Mouse (Mus musculus) lung, adult 18-20 months (tissue): ENCODE data around the gene Srsf3.

Source experiments
- DNase-seq, 2 experiments: peaks; one replicate each; pipeline ENCODE4 v3.0.0; 2022; ENCODE audit warnings: mixed read lengths in 2 of 2

Gene Srsf3

DNA sequence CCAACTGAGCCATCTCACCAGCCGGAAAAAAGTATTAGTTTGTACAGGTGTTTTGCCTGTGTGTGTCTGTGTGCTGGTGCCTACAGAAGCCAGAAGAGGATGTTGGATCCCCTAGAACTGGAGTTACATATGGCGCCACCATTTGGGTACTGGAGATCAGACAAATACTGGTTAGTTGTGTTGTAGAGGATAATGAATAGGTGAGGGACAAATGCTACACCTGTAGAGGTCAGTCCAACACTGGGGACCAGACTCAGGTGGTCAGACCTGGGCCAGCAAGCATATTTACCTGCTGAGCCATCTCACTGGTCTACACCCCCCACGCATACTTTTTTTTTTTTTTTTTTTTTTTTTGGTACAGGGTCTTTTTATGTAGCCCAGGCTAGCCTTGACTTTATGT lies 14.4 kb downstream of the Srsf3 start:
- DNase-seq: no peak

GRCm38 (mm10) chr17:29047697-29048514 lies 15.5 kb downstream of the Srsf3 start:
- DNase-seq: no peak

DNA sequence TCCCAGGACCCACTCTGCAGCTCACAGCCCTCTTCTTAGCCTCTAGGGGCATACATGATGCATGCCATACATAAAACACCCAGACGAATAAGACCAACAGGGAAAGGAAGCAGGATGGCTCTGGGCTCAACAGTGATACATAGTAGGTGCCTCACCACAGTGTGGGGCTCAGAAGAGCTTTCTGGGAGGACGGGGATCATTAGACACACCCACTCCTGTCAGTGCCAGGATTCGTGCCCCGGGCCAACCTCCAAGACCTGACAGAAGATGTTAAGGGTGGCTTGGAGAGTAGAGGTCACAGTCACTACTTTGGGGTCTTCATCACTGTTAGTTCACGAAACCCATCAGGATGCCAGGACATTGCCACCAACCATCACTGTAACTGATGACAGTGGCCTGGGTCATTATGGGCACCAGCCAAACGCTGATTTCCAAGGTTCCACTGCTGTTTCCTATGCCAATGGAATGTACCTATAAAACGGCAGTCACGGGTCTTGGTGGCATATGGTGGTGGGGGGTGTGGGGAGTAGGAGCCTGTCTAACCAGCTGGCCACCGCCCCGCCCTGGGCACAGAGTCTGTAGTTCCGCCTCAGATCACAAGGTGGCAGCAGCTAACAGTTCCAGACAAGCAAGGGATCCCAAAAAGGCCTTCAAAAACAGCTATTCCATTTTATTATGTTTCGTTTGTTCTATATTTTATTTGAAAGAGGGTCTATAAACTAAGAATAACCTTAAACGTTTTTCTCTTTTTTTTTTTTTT lies 16.5 kb downstream of the Srsf3 start:
- peak; percentile 83 to 87 for DNase-seq

DNA sequence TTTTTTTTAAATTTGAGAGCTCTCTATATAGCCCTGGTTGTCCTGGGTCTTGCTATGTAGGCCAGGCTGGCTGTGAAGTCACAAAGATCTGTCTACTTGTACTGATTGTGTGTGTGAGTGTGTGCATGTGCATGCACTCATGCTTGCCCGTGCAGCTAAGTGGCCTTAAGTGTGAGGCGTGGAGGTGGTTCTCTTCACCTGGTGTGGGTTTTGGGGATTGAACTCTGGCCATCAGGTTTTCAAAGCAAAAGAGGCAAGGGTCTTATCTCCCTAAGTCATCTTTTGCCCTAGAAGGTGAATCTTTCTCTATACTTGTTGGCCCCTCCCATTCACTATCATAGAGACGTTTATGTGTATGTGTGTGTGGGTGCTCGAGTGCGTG lies 17.1 kb downstream of the Srsf3 start:
- no peak for DNase-seq

GRCm38 (mm10) chr17:29049923-29050322 lies 17.5 kb downstream of the Srsf3 start:
- no peak for DNase-seq

DNA sequence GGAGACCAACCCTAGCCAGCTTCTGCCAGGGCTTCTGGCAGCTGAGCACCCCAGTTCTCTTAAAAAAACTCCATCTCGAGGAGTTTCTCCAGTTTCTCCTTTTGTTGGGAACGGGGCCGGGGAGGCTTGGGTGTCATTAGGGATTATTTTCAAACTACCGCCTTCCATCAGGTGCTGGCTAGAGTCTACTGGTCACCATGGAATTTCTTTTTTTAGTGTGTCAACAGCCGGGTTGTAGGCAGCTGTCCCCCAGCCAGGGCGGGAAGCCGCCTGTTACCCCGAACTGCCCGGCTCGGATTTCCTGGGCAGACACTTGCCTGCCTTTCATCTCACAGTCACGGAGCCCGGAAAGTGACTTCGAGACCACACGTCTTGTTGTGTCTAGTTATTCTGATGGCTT lies 18.4 kb downstream of the Srsf3 start:
- DNase-seq: no peak

DNA sequence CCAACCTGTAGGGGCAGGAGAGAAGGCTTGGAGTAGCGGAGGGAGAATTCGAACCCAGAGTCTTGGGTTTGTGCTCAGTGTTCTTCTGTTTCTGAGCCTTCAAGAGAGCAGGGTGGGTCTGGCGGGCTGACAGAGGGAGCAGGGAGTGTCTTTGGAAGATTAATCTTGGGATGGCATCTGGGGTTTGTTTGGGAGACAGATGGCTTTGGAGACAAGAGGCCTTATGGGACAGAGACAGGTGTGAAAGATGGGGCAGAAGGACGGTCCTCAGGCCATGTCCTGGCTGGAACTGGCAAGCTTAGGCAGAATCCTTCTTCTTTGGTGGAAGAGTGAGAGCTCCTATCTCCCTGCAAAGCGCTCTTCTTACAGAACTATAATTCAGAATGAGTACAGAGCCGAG lies 20.6 kb downstream of the Srsf3 start:
- no peak for DNase-seq

DNA sequence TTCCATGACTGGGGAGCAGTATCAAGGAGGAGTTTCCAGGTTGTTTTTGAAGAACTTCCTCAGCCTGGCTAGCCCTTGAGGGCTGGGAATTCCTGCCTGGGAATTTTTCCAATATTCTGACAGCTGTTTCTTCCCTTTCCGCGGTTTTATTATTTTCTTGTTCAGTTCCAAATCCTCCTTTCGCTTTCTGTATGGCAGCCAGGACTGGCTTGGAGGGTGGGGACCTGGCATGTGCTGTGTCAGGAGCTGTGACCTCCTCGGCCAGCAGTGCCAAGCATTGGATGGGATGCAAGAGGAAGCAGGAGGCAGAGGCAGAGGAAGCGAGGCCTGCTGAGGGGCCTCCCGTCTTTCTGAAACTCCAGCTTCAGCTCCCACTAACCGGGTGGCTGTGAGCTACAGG lies 21.4 kb downstream of the Srsf3 start:
- peak; percentile 84 to 86 for DNase-seq

- DNase-seq: no peak
Measured at GRCm38 (mm10) chr17:29054429-29054828, 22.0 kb downstream of the Srsf3 start.

DNA sequence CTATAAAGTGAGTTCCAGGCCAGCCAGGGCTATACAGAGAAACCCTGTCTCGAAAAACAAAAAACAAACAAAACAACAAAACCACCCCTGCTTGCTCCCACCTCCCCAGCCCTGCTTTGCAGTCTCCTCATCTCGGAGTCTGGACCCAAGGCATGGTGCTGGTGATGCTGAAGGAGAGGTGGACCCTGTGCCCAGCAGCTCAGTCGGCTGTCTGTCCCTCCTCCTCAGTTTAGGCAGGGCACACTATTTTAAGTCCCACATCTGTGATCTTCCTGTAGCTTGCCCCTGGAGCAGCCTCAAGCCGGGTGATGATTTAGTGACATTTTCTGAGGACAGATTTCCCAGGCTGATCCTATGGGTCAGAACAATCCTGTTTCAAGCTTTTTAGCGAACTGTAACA lies 23.2 kb downstream of the Srsf3 start:
- no peak for DNase-seq

DNA sequence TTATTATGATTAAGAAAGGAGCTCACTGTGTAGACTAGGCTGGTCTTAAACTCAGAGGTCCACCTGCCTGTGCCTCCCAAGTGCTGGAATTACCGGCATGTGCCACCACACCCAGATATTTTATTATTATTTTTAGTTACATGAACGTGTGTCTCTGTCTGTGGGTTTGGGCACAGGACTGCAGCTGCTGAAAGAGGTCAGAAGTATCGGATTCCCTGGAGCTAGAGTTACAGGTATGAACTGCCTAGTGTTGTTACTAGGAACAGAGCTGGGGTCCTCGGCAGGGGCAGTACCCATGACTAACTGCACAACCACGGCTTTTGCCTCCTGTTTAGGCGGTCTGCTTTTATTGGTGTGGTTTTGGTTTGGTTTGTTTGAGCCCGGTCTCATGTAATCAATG lies 23.8 kb downstream of the Srsf3 start:
- DNase-seq: no peak

DNA sequence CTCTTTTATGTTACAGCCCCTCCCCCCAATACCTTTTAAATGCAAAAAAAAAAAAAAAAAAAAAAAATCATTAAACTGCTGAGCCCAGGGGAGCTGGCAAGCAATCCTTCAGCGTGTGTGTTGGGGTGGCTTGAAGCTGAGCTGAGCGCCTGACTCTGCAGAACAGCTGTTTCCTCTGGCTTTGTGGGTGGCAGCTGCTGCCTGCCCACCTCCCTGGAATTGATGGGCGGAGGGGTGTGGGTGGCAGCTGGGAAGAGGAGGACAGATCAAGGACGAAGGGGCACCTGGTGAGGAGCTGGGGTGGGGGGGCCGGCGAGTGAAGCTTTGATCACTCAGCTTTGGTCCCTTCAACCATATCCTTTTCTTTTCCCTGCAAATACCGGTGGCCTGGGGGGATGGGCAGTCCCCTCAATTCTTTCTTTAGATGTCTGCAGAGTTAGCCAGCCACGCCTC lies 24.3 kb downstream of the Srsf3 start:
- DNase-seq: no peak

- no peak for DNase-seq
Measured at GRCm38 (mm10) chr17:29057361-29057890, 25.0 kb downstream of the Srsf3 start.

DNA sequence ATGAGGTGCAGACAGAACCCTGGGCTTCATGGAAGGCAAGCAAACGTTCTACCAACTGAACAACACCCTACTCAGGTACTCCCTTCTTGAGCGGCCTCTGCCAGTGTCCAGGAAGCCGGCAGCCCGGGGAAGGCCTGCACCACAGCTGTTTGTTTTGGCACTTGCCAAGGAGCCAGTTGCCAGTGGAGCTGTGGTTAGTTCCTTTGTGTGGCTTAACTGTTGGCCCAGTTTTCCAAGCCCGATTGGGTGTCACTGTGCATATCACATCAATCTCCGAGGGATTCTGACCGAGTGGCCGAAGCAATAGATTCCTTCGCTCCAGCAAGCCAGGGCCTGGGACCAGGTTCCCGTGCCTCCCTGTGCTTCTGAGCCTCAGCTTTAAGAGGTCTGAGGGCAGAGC lies 25.5 kb downstream of the Srsf3 start:
- DNase-seq: peak; percentile 82 to 91

GRCm38 (mm10) chr17:29058487-29058886 lies 26.1 kb downstream of the Srsf3 start:
- no peak for DNase-seq

- DNase-seq: peak; percentile 45 to 55
Measured at GRCm38 (mm10) chr17:29059581-29059980, 27.2 kb downstream of the Srsf3 start.

DNA sequence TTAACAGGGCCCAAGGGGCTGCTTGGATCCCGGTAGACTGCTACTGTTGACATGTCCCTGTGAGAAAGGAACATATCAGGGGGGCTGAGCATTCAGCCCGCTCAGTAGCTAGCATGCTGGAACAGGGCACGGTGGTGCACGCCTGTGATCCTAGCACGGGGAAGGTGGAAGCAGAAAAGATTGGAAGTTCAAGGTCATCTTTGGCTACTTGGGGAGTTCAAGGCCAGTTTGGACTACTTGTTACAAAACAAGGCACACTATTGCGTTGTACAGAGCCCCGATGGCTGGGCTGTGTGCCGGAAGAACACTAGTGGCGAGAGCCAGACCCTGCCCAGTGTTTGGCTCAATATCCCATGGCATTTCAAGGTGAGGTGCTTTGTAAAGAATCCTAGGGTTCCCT lies 28.5 kb downstream of the Srsf3 start:
- no peak for DNase-seq

DNA sequence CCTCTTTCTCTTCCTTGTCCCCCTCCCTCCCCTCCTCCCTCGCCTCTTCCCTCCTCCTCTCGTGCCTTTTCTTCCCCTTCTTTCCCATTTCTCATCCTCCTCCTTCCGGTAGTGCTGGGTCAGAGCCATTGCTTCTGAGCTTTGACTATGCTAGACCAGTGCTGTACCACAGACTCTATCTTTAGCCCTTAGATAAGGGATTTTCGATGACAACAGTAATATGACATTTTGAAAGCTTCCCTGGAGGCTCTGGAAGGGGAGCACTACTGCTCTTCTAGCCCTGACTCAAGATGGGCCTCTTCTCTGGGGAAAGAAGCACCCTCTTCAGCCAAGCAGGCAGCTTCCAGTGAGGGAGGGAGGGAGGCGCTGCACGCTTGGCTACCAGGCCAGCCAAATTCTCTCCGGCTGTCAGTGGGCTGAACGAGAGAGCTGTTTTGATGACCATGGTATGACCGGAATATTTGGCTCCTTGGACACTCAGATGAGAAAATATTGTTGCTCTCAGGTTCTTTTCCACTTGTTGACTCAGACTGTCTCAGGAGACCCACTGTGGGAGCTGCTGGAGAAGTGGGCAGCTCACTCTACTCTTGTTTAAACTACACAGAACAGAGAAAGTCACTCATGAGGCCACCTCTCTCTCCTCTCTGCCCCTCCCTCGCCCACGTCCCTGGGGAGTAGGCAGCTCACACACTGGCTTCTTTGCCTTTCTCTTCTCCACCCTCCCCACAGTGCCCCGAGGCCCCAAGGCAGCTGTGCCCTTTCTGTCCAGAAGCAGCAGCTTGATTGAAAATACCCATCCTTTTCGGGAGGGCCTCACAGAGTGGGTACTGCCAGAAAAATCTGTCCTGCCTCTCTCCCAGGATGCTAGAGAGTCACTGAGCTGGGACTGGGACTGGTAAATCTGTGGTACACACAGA lies 29.9 kb downstream of the Srsf3 start:
- DNase-seq: peak in 1 of 2 experiments; percentile 3

DNA sequence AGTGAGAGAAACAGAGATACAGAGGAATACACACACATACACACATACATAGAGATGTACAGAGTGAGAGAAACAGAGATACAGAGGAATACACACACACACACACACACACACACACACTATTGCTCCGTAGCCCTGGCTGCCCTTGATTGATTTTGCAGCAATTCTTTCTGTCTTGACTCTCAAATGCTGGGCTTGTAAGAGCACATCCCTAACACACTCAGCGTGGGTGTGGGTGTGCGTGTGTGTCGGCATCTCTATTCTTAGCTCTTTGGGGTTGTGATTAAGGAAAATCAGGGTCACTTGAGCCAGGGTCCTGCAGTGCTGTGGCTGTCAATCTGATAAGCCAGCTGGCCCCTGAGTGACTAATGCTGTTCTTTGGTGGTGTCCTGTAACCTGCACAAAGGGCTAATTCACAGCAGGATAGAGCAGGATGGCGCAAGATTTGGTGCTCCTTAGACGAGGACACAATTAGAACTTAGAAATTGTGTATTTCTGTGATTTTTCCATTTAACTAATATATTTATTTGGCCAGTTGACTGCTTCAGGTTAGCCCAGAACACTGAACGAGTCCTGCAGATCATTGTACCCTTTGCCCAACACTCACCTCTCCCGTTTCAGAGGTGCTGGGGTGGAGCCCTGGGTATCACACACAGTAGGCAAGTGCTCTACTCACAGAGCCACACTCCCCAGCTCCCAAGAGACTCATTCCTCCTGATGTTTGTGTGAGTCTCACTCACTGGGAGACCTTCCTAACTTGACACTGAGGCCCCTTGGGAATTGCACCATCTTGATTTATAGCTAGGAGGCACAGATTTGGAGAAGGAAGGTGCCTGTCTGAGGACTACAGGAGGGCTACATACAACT lies 30.9 kb downstream of the Srsf3 start:
- DNase-seq: no peak

DNA sequence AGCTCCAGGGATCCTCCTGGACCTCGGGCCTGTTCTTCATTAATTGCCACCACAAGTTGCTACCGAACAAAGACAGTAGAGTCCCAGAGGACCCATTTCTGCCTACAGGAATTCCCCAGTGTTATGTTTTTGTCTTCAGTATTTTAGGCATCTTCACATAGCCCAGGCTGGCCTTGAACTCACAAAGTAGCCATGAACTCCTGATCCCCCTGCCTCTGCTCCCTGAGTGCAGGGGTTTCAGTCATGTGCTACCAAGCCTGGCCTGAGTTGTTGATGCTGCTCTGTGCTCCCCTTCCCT lies 31.5 kb downstream of the Srsf3 start:
- no peak for DNase-seq

- DNase-seq: no peak
Measured at GRCm38 (mm10) chr17:29065245-29065940, 33.0 kb downstream of the Srsf3 start.
